Mouse (Mus musculus) ES-E14 (cell line): ENCODE measurements around the gene Pitpnc1. TPM values are rescaled to one million over a fixed set of nuclear protein-coding genes. Genes with fewer than 3 reads are reported as not detected.

Source experiments
- DNase-seq: peaks from one replicate; pipeline ENCODE4 v3.0.0-alpha.2; 2013; ENCODE audit warnings: low read depth, low spot score
- H3K27ac ChIP-seq: 2 replicates; pipeline ENCODE4 v1.5.1; 2012; ENCODE audit warnings: low read depth, mild to moderate bottlenecking, low read length, moderate library complexity, mixed read lengths; ENCODE audit not compliant: poor library complexity, insufficient read depth, severe bottlenecking
- H3K36me3 ChIP-seq: 2 replicates; pipeline ENCODE4 v1.6.1; 2012; ENCODE audit warnings: mild to moderate bottlenecking, low read length, moderate library complexity, mixed read lengths; ENCODE audit not compliant: control insufficient read depth, poor library complexity, insufficient read depth, severe bottlenecking
- H3K4me1 ChIP-seq, 2 experiments: fragments of 150-350 bp in 1 of 2; sonication (generic) in 1 of 2; 2 replicates each; pipeline ENCODE4 v1.6.1; 2012; ENCODE audit warnings: low read length in 2 of 2, mild to moderate bottlenecking in 1 of 2, mixed read lengths in 1 of 2; ENCODE audit not compliant: control insufficient read depth in 2 of 2, insufficient read depth in 2 of 2, poor library complexity in 1 of 2
- H3K4me3 ChIP-seq, 2 experiments: fragments of 150-350 bp in 1 of 2; sonication (generic) in 1 of 2; 2 replicates each; pipeline ENCODE4 v1.5.1; 2012; ENCODE audit warnings: low read length in 2 of 2, low read depth in 1 of 2, mild to moderate bottlenecking in 1 of 2, mixed read lengths in 1 of 2; ENCODE audit not compliant: insufficient read depth in 1 of 2, poor library complexity in 1 of 2, severe bottlenecking in 1 of 2
- H3K9ac ChIP-seq: 2 replicates; pipeline ENCODE4 v1.6.1; 2012; ENCODE audit warnings: low read depth, mild to moderate bottlenecking, low read length, mixed read lengths; ENCODE audit not compliant: poor library complexity, insufficient read depth, severe bottlenecking
- H3K9me3 ChIP-seq: fragments of 150-350 bp; sonication (generic); 2 replicates; pipeline ENCODE4 v1.6.1; 2012; ENCODE audit warnings: low read depth, mild to moderate bottlenecking, low read length; ENCODE audit not compliant: control insufficient read depth, insufficient read depth
- CHD2 ChIP-seq: IDR thresholded peaks from 2 replicates; pipeline ENCODE4 v1.6.1; 2014; ENCODE audit warnings: mild to moderate bottlenecking, low read depth, low read length, inconsistent platforms
- HCFC1 ChIP-seq: IDR thresholded peaks from 2 replicates; pipeline ENCODE4 v1.6.1; 2012; ENCODE audit warnings: low read length, inconsistent platforms, borderline replicate concordance; ENCODE audit not compliant: insufficient read depth
- MAFK ChIP-seq: IDR thresholded peaks from 2 replicates; pipeline ENCODE4 v1.6.1; 2014; ENCODE audit warnings: mild to moderate bottlenecking, low read depth, low read length, inconsistent platforms; ENCODE audit not compliant: insufficient read depth
- ZC3H11A ChIP-seq: IDR thresholded peaks from 2 replicates; pipeline ENCODE4 v1.6.1; 2012; ENCODE audit warnings: low read depth, mild to moderate bottlenecking, inconsistent platforms, low read length, borderline replicate concordance
- ZNF384 ChIP-seq: IDR thresholded peaks from 2 replicates; pipeline ENCODE4 v1.6.1; 2012; ENCODE audit warnings: low read depth, low read length, inconsistent platforms
- in situ Hi-C, 2 experiments: fragments of 600-800 bp; cut with MboI; formaldehyde crosslinking; loops; one replicate each; pipeline ENCODE4 v1.15.1; 2025; ENCODE audit warnings: low sequenced_read_pairs in 2 of 2, inconsistent platforms in 1 of 2; ENCODE audit not compliant: unreplicated experiment in 2 of 2
- total RNA-seq: library from RNA; depleted of rRNA; stranded (reverse); fragments of 300-350 nt; gene quantifications from 2 replicates; pipeline ENCODE4 v1.2.3, GENCODE M21; 2012

The Pitpnc1 gene
- total RNA-seq, 1 experiment = 37.3 TPM

GRCm38 (mm10) chr11:107458986-107459385 is 11.5 kb downstream of the Pitpnc1 start:
- no peaks in the 10 kb centered on the region for H3K36me3 ChIP-seq
- H3K4me1 ChIP-seq = peaks cover 4 to 20% of the 10 kb centered on the region in 2 experiments; a peak in 3 of 4 replicates
- no peaks in the 10 kb centered on the region for H3K9me3 ChIP-seq
- no peak for DNase-seq
- no peak overlapping the region for H3K9ac ChIP-seq
- in situ Hi-C loops = loop anchor here in 1 of 2 experiments (25.0 kb wide), 1 partner anchor 172 kb away; no protein-coding TSS in a partner anchor
- H3K27ac ChIP-seq = no peak overlapping the region
- no peak overlapping the region for H3K4me3 ChIP-seq
- TF ChIP-seq ZC3H11A (no peak), ZNF384 (no peak), HCFC1 (no peak), MAFK (no peak), CHD2 (no peak)

GRCm38 (mm10) chr11:107458286-107458685 is 12.2 kb downstream of the Pitpnc1 start:
- peak overlapping the region; percentile 29; the same call in 1 of the 2 replicates for H3K27ac ChIP-seq
- H3K36me3 ChIP-seq = no peaks in the 10 kb centered on the region
- 0 out of 2 replicates have a peak overlapping the region, but pooled peaks have one; percentile 31 for H3K9ac ChIP-seq
- in situ Hi-C loops = loop anchor here in 1 of 2 experiments (25.0 kb wide), 1 partner anchor 171 kb away; no protein-coding TSS in a partner anchor
- no peaks in the 10 kb centered on the region for H3K9me3 ChIP-seq
- peaks cover 4 to 24% of the 10 kb centered on the region in 2 experiments; a peak in 3 of 4 replicates for H3K4me1 ChIP-seq
- H3K4me3 ChIP-seq = no peak overlapping the region
- TF ChIP-seq CHD2 = no peak
- TF ChIP-seq ZNF384 = no peak
- no peak for TF ChIP-seq HCFC1
- no peak for TF ChIP-seq MAFK
- no peak for TF ChIP-seq ZC3H11A
- DNase-seq = no peak

- Histone ChIP-seq H3K9me3 (no peaks in the 10 kb centered on the region), H3K36me3 (no peaks in the 10 kb centered on the region), H3K27ac (no peak overlapping the region), H3K4me1 (peaks cover 4 to 23% of the 10 kb centered on the region in 2 experiments; a peak in 3 of 4 replicates), H3K4me3 (no peak overlapping the region), H3K9ac (no peak overlapping the region)
- no peak for DNase-seq
- in situ Hi-C loops = loop anchor here in 1 of 2 experiments (25.0 kb wide), 1 partner anchor 170 kb away; no protein-coding TSS in a partner anchor
- no peak for TF ChIP-seq CHD2
- no peak for TF ChIP-seq MAFK
- TF ChIP-seq ZNF384 = no peak
- no peak for TF ChIP-seq ZC3H11A
- no peak for TF ChIP-seq HCFC1
Observed at GRCm38 (mm10) chr11:107457282-107457681, 13.2 kb downstream of the Pitpnc1 start.

GRCm38 (mm10) chr11:107454546-107455462 is 15.7 kb downstream of the Pitpnc1 start:
- Histone ChIP-seq H3K9ac (no peak overlapping the region), H3K4me1 (peaks cover 12 to 31% of the 10 kb centered on the region in 2 experiments), H3K36me3 (no peaks in the 10 kb centered on the region), H3K9me3 (no peaks in the 10 kb centered on the region), H3K27ac (peak overlapping the region; percentile 59; the same call in 1 of the 2 replicates), H3K4me3 (peak overlapping the region; percentile 33 to 39)
- no peak for DNase-seq
- TF ChIP-seq HCFC1 = no peak
- no peak for TF ChIP-seq CHD2
- no peak for TF ChIP-seq MAFK
- no peak for TF ChIP-seq ZC3H11A
- no peak for TF ChIP-seq ZNF384
- in situ Hi-C loops = loop anchor here in 1 of 2 experiments (25.0 kb wide), 1 partner anchor 168 kb away; no protein-coding TSS in a partner anchor
